Mouse (Mus musculus): ENCODE measurements around the gene Bcdin3d. TPM values are rescaled to one million over a fixed set of nuclear protein-coding genes. Genes with fewer than 3 reads are reported as not detected.

The Bcdin3d gene
- total RNA-seq, 2 experiments from 2014 or later, result 5.0 TPM

Other genes starting within 250 kb of the Bcdin3d start
- 10 to 100 TPM; 91.0 to 91.6 TPM for gene Kcnh3, start 249.9 kb downstream of the Bcdin3d start, total RNA-seq (2021)
- 10 to 100 TPM; 77.2 to 78.3 TPM for gene Mcrs1, start 222.8 kb downstream of the Bcdin3d start, total RNA-seq (2021)
- 10 to 100 TPM; 93.2 to 93.7 TPM for gene Prpf40b, start 179.6 kb downstream of the Bcdin3d start, total RNA-seq (2021)
- 1 to 10 TPM; 1.6 to 2.2 TPM for gene Fam186b, start 178.8 kb downstream of the Bcdin3d start, total RNA-seq (2021)
- gene Fmnl3, start 104.2 kb downstream of the Bcdin3d start, total RNA-seq (2021), result 1 to 10 TPM; 7.1 to 8.8 TPM
- 100 to 1,000 TPM; 359 to 374 TPM for gene Tmbim6, start 81.8 kb downstream of the Bcdin3d start, total RNA-seq (2021)
- gene Nckap5l, start 17.0 kb downstream of the Bcdin3d start, total RNA-seq (2021), result 10 to 100 TPM; 15.8 to 16.5 TPM
- gene Faim2, start 53.4 kb upstream of the Bcdin3d start, total RNA-seq (2021), result 100 to 1,000 TPM; 421 to 452 TPM
- gene Aqp2, start 104.3 kb upstream of the Bcdin3d start, total RNA-seq (2021), result not detected
- gene Aqp5, start 116.1 kb upstream of the Bcdin3d start, total RNA-seq (2021), result not detected
- gene Aqp6, start 126.7 kb upstream of the Bcdin3d start, total RNA-seq (2021), result not detected
- 1 to 10 TPM; 3.8 to 6.8 TPM for gene Racgap1, start 176.9 kb upstream of the Bcdin3d start, total RNA-seq (2021)
- 10 to 100 TPM; 29.6 to 36.9 TPM for gene Asic1, start 195.6 kb upstream of the Bcdin3d start, total RNA-seq (2021)
- 100 to 1,000 TPM; 108 to 109 TPM for gene Smarcd1, start 227.4 kb upstream of the Bcdin3d start, total RNA-seq (2021)
- 1 to 10 TPM; 5.0 to 8.7 TPM for gene Gm17349, start 230.8 kb upstream of the Bcdin3d start, total RNA-seq (2021)
- gene Gpd1, start 242.8 kb upstream of the Bcdin3d start, total RNA-seq (2021), result 100 to 1,000 TPM; 130 to 153 TPM

Data from layer of hippocampus, adult 18-20 months (tissue).